Mouse (Mus musculus) intestine, embryonic 14.5 days (tissue): ENCODE measurements at regions not wholly inside any gene's neighbourhood (a gene's known extent, or its start where the extent isn't known, plus 50 kb on each side); places are given as distances from the start of the nearest gene placed in this dataset.

Experiments
- ATAC-seq: fragments of 200-750 bp; cut with Nextera tagmentation; replicated peaks from 2 replicates; pipeline ENCODE4 v1.8.0; 2017; ENCODE audit warnings: low read depth, moderate number of reproducible peaks, moderate TSS enrichment, moderate library complexity; ENCODE audit not compliant: low FRiP score, low TSS enrichment
- DNase-seq: peaks from one replicate; pipeline ENCODE4 v3.0.0-alpha.2; 2018; ENCODE audit warnings: low spot score
- H3K27ac ChIP-seq: fragments of 300-500 bp; sonication (generic); 2 replicates; pipeline ENCODE4 v1.5.1; 2014; ENCODE audit warnings: low read depth, mild to moderate bottlenecking, control low read depth
- H3K27me3 ChIP-seq: fragments of 300-500 bp; sonication (generic); replicated peaks from 2 replicates; pipeline ENCODE4 v1.6.1; 2014; ENCODE audit warnings: low read length, control low read depth; ENCODE audit not compliant: control insufficient read depth, insufficient read depth
- H3K36me3 ChIP-seq: fragments of 300-500 bp; sonication (generic); 2 replicates; pipeline ENCODE4 v1.6.1; 2014; ENCODE audit warnings: low read length, control low read depth; ENCODE audit not compliant: control insufficient read depth, insufficient read depth
- H3K4me1 ChIP-seq: fragments of 300-500 bp; sonication (generic); replicated peaks from 2 replicates; pipeline ENCODE4 v1.6.1; 2014; ENCODE audit warnings: low read length, control low read depth, mixed read lengths; ENCODE audit not compliant: control insufficient read depth, insufficient read depth
- H3K4me2 ChIP-seq: fragments of 300-500 bp; sonication (generic); 2 replicates; pipeline ENCODE4 v1.6.1; 2014; ENCODE audit warnings: low read length
- H3K4me3 ChIP-seq: fragments of 300-500 bp; sonication (generic); 2 replicates; pipeline ENCODE4 v1.5.1; 2014; ENCODE audit warnings: low read depth, low read length, control low read depth, mixed read lengths
- H3K9ac ChIP-seq: fragments of 300-500 bp; sonication (generic); 2 replicates; pipeline ENCODE4 v1.6.1; 2014; ENCODE audit warnings: mild to moderate bottlenecking, low read length
- H3K9me3 ChIP-seq: fragments of 300-500 bp; sonication (generic); 2 replicates; pipeline ENCODE4 v1.6.1; 2016; ENCODE audit warnings: low read length, control low read depth; ENCODE audit not compliant: control insufficient read depth
- WGBS: fragments of 180-500 bp; shearing (Covaris S2); extraction: QIAGEN DNeasy Blood & Tissue Kit; methylation state at CpG from one replicate; pipeline ENCODE4 v1.1.7; 2014; 5-methylcytosine and 5-hydroxymethylcytosine counted together

DNA sequence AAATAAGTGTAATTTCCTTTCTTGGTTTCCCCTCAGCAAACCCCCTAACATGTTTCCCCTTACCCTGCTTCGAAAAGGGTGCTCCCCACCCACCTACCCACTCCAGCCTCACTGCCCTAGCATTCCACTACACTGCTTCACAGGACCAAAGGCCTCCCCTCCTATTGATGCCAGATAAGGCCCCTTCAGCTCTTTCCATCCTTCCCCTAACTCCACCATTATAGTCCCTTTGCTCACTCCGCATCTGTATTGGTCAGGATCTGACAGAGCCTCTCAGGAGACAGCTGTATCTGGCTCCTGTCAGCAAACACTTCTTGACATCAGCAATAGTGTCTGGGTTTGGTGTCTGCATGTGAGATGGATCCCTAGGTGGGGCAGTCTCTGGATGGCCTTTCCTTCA, 267.3 kb upstream of the Flrt2 start:
- no peaks in the 10 kb centered on the region for H3K9me3 ChIP-seq
- 55% methylated on average over 2 of the region's 2 CpGs for WGBS
- ATAC-seq = no peak
- H3K27ac ChIP-seq = no peak overlapping the region
- H3K27me3 ChIP-seq = no peaks in the 10 kb centered on the region
- H3K9ac ChIP-seq = no peak overlapping the region
- DNase-seq = no peak
- no peaks in the 10 kb centered on the region for H3K36me3 ChIP-seq
- H3K4me1 ChIP-seq = no peaks in the 10 kb centered on the region
- no peak overlapping the region for H3K4me2 ChIP-seq
- no peak overlapping the region for H3K4me3 ChIP-seq

DNA sequence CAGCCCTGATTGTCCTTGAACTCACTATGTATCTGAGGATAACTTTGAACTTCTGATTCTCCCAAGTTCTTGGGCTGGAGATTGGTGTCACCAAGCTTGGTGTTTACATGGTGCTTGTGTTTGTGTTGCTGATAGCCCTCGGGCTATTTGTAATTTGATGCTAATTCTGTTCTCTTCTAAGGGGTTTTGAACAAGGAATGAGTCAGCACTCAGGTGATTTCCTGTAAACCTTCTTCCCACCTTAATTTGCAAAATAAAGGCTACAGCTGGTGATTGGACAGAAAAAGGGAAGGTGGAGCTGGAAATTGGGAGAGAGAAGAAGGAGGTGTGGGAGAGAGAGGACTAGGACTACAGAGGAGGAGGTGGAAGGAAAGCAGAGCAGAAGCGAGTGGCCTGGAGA, 254.8 kb upstream of the Flrt2 start:
- Histone ChIP-seq H3K27ac (no peak overlapping the region), H3K27me3 (no peaks in the 10 kb centered on the region), H3K4me2 (no peak overlapping the region), H3K9ac (no peak overlapping the region), H3K4me1 (no peaks in the 10 kb centered on the region), H3K9me3 (no peaks in the 10 kb centered on the region), H3K4me3 (no peak overlapping the region), H3K36me3 (no peaks in the 10 kb centered on the region)
- 62% methylated on average over 2 of the region's 2 CpGs for WGBS
- DNase-seq (no peak), ATAC-seq (no peak)

DNA sequence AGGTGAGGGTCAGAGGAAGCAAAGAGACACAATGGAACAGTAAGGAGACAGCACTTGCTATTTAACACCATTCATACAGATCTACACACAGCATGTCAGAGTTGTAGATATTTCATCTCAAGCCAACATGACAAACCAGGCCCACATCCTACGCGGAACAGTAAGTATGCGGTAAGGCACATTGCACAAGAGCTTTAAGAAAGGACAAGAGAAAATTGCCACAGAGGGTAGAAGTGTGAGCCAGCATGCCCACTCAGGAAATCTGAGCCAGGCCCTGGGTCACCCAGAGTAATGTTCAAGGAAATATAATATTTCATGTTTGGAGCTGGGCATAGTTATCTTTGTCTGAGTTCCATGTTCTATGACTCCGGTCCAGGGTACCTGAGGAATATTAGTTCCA, 234.5 kb upstream of the Flrt2 start:
- no peaks in the 10 kb centered on the region for H3K36me3 ChIP-seq
- WGBS = 98% methylated on average over 4 of the region's 4 CpGs

DNA sequence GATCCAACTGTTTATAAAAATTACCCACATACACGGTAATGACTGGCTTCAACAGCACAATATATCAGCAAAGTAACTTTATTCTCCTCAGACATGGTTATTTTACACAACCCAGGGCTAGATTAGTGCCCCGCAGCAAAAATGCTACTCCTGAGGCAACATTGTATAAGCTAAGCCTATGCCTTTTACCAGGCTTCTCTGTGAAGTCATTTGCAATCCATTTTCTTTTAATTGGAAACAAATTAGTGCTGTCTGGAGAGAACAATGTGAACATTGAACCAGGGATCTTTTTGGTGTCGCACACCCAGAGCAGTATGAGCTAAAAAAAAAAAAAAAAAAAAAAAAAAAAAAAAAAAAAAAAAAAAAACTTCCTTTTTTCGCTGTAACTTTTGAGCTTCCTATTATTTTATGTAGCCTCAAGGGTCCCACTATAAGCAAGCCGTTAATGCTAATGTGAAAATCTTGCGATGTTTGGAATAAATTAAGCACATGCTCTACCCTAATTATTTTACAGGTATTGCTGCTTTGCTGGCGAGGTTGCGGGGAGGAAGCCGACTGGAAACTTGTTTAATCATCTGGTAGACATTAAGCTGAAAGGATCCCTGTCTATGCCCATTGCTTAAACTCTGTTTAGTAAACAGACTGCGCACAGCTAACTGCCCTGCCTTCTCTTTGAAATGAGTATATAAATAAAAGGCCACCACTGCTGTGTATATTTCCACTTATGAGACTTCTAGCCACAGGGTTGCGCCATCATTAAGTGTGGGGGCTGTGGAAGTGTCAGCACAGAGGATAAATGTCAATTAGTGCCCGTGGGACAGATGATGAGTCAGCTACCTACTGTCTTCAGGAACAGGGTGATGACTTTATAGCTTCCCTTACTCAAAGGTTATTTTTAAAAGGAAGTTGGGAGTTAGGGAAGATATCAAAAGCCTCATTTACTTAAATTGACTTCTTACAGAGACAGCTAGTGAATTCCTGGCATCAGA, 225.2 kb upstream of the Flrt2 start:
- H3K36me3 ChIP-seq = no peaks in the 10 kb centered on the region
- H3K4me2 ChIP-seq = no peak overlapping the region; the same call in 1 of the 2 replicates
- no peaks in the 10 kb centered on the region for H3K27me3 ChIP-seq
- H3K4me3 ChIP-seq = no peak overlapping the region
- 46% methylated on average over 12 of the region's 12 CpGs for WGBS
- H3K9me3 ChIP-seq = no peaks in the 10 kb centered on the region
- H3K4me1 ChIP-seq = no peaks in the 10 kb centered on the region
- DNase-seq (no peak), ATAC-seq (no peak)
- no peak overlapping the region for H3K9ac ChIP-seq
- H3K27ac ChIP-seq = no peak overlapping the region

More for the DNA sequence above, 234.5 kb upstream of the Flrt2 start:
- DNase-seq (no peak), ATAC-seq (no peak)
- no peaks in the 10 kb centered on the region for H3K9me3 ChIP-seq
- no peak overlapping the region for H3K4me2 ChIP-seq
- H3K4me3 ChIP-seq = no peak overlapping the region
- H3K27me3 ChIP-seq = no peaks in the 10 kb centered on the region
- no peaks in the 10 kb centered on the region for H3K4me1 ChIP-seq
- H3K27ac ChIP-seq = no peak overlapping the region
- no peak overlapping the region for H3K9ac ChIP-seq

GRCm38 (mm10) chr12:95469897-95470296, 222.1 kb upstream of the Flrt2 start:
- Histone ChIP-seq H3K9ac (no peak overlapping the region), H3K4me2 (no peak overlapping the region), H3K4me3 (no peak overlapping the region), H3K27ac (no peak overlapping the region), H3K36me3 (no peaks in the 10 kb centered on the region), H3K9me3 (no peaks in the 10 kb centered on the region), H3K27me3 (no peaks in the 10 kb centered on the region), H3K4me1 (no peaks in the 10 kb centered on the region)
- WGBS = 58% methylated on average over 6 of the region's 6 CpGs
- DNase-seq (no peak), ATAC-seq (no peak)

- Histone ChIP-seq H3K9ac (no peak overlapping the region), H3K27ac (no peak overlapping the region), H3K4me2 (no peak overlapping the region), H3K4me1 (no peaks in the 10 kb centered on the region), H3K4me3 (no peak overlapping the region), H3K36me3 (no peaks in the 10 kb centered on the region), H3K9me3 (no peaks in the 10 kb centered on the region), H3K27me3 (no peaks in the 10 kb centered on the region)
- ATAC-seq (no peak), DNase-seq (no peak)
Measured at GRCm38 (mm10) chr12:95486502-95486901, 205.5 kb upstream of the Flrt2 start.

- Histone ChIP-seq H3K9me3 (no peaks in the 10 kb centered on the region), H3K4me3 (no peak overlapping the region), H3K36me3 (no peaks in the 10 kb centered on the region), H3K27ac (no peak overlapping the region), H3K4me1 (no peaks in the 10 kb centered on the region), H3K9ac (no peak overlapping the region), H3K27me3 (no peaks in the 10 kb centered on the region), H3K4me2 (no peak overlapping the region)
- no peak for ATAC-seq
- DNase-seq = no peak
- WGBS = 68% methylated on average over 3 of the region's 3 CpGs
Measured at GRCm38 (mm10) chr12:95488371-95488770, 203.7 kb upstream of the Flrt2 start.

DNA sequence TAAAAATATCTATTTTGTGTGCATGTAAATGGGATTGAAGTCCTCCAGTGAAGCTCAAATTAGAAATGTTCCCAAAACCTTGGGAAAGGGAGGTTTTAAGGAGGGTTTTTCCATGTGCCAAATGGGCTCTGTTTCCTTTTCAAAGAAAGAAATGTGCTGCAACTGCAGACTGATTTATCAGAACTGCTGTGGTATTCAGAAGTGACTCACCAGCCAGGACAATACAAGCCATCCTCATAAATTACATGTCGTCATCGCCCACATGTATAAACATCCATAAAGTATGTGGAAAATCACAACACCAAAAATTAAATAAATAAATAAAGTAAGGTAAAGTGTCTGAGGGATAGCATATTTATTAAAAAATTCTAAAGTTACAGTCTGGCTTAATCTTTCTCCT, 202.7 kb upstream of the Flrt2 start:
- Histone ChIP-seq H3K9me3 (no peaks in the 10 kb centered on the region), H3K27ac (no peak overlapping the region), H3K36me3 (no peaks in the 10 kb centered on the region), H3K4me2 (no peak overlapping the region), H3K27me3 (no peaks in the 10 kb centered on the region), H3K9ac (no peak overlapping the region), H3K4me1 (no peaks in the 10 kb centered on the region), H3K4me3 (no peak overlapping the region)
- DNase-seq (no peak), ATAC-seq (no peak)
- WGBS = 73% methylated on average over 2 of the region's 2 CpGs

GRCm38 (mm10) chr12:95489848-95490247, 202.2 kb upstream of the Flrt2 start:
- 79% methylated on average over 2 of the region's 2 CpGs for WGBS
- Histone ChIP-seq H3K4me3 (no peak overlapping the region), H3K27me3 (no peaks in the 10 kb centered on the region), H3K27ac (no peak overlapping the region), H3K36me3 (no peaks in the 10 kb centered on the region), H3K4me1 (no peaks in the 10 kb centered on the region), H3K9ac (no peak overlapping the region), H3K4me2 (no peak overlapping the region), H3K9me3 (no peaks in the 10 kb centered on the region)
- no peak for DNase-seq
- no peak for ATAC-seq
